Mouse (Mus musculus): ENCODE measurements at regions not wholly inside any gene's neighbourhood (a gene's known extent, or its start where the extent isn't known, plus 50 kb on each side); places are given as distances from the start of the nearest gene placed in this dataset.

- ATAC-seq (ENCODE audit: low read depth) (no peak), DNase-seq (ENCODE audit: low spot score) (no peak)
- Histone ChIP-seq H3K36me3 (ENCODE audit: control insufficient read depth, insufficient read depth, low read length) (no peaks in the 10 kb centered on the region), H3K4me3 (ENCODE audit: low read depth, low read length) (no peak overlapping the region), H3K27ac (replicated peaks; ENCODE audit: low read depth, low read length) (no peak overlapping the region), H3K4me2 (ENCODE audit: low read depth, low read length) (no peak overlapping the region), H3K4me1 (ENCODE audit: control insufficient read depth, insufficient read depth, low read length) (no peaks in the 10 kb centered on the region), H3K9ac (ENCODE audit: low read depth, low read length) (no peak overlapping the region), H3K27me3 (replicated peaks; ENCODE audit: control insufficient read depth, insufficient read depth, low read length) (no peaks in the 10 kb centered on the region), H3K9me3 (ENCODE audit: control insufficient read depth, low read length) (0 out of 2 replicates have a peak, but pooled peaks cover 4% of the 10 kb centered on the region)
- 95% methylated on average over 1 of the region's 1 CpGs for WGBS
These were observed 1352.0 kb upstream of the A1bg start for GRCm38 (mm10) chr15:62274818-62275217.

DNA sequence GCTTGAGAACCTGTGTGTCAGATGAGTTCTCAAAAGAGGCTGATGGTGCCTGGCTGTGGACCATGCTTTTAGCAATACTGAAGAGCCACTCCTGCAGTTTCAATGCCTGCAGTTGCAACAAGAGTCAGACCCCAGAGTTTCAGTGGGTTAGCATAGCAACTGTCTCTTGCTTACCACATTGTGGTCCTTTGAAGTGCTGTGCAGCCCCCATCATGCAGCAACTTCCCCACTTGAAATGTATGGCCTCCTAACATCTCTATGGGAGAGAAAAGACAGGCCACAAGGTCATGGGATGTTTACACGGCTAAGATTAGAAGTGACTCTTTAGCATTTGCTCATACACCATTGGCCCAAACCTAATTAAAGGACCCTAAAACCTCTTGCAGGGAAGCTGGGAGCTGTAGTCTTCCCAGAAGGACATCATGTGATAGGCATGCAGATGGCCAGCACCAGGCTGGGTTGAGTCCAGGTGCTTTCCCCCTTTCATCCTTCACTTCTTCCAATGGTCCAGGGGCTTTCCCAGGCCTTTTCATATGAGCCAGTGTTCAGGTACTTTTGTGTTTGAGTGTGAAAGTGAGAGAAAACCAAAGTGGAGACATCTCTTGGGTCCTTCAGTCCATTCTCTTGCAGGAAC, 1351.2 kb upstream of the A1bg start:
- 94% methylated on average over 1 of the region's 1 CpGs for WGBS
- no peak for ATAC-seq (ENCODE audit: low read depth)

GRCm38 (mm10) chr15:62272755-62273154, 1349.9 kb upstream of the A1bg start:
- 84% methylated on average over 2 of the region's 2 CpGs for WGBS
- no peak overlapping the region for H3K4me3 ChIP-seq (ENCODE audit: low read depth, low read length)
- no peaks in the 10 kb centered on the region for H3K4me1 ChIP-seq (ENCODE audit: control insufficient read depth, insufficient read depth, low read length)
- H3K36me3 ChIP-seq (ENCODE audit: control insufficient read depth, insufficient read depth, low read length), result no peaks in the 10 kb centered on the region
- H3K4me2 ChIP-seq (ENCODE audit: low read depth, low read length), result no peak overlapping the region
- ATAC-seq (ENCODE audit: low read depth) (no peak), DNase-seq (ENCODE audit: low spot score) (no peak)
- 0 out of 2 replicates have a peak, but pooled peaks cover 4% of the 10 kb centered on the region for H3K9me3 ChIP-seq (ENCODE audit: control insufficient read depth, low read length)
- no peak overlapping the region for H3K9ac ChIP-seq (ENCODE audit: low read depth, low read length)
- H3K27me3 ChIP-seq (replicated peaks; ENCODE audit: control insufficient read depth, insufficient read depth, low read length), result no peaks in the 10 kb centered on the region
- no peak overlapping the region for H3K27ac ChIP-seq (replicated peaks; ENCODE audit: low read depth, low read length)

More for the DNA sequence above, 1351.2 kb upstream of the A1bg start:
- no peaks in the 10 kb centered on the region for H3K27me3 ChIP-seq (replicated peaks; ENCODE audit: control insufficient read depth, insufficient read depth, low read length)
- no peaks in the 10 kb centered on the region for H3K4me1 ChIP-seq (ENCODE audit: control insufficient read depth, insufficient read depth, low read length)
- no peak for DNase-seq (ENCODE audit: low spot score)
- no peak overlapping the region for H3K27ac ChIP-seq (replicated peaks; ENCODE audit: low read depth, low read length)
- H3K36me3 ChIP-seq (ENCODE audit: control insufficient read depth, insufficient read depth, low read length), result no peaks in the 10 kb centered on the region
- no peak overlapping the region for H3K9ac ChIP-seq (ENCODE audit: low read depth, low read length)
- H3K4me3 ChIP-seq (ENCODE audit: low read depth, low read length), result no peak overlapping the region
- H3K9me3 ChIP-seq (ENCODE audit: control insufficient read depth, low read length), result 0 out of 2 replicates have a peak, but pooled peaks cover 4% of the 10 kb centered on the region
- no peak overlapping the region for H3K4me2 ChIP-seq (ENCODE audit: low read depth, low read length)

- no peaks in the 10 kb centered on the region for H3K27me3 ChIP-seq (replicated peaks; ENCODE audit: control insufficient read depth, insufficient read depth, low read length)
- H3K4me2 ChIP-seq (ENCODE audit: low read depth, low read length), result no peak overlapping the region
- no peaks in the 10 kb centered on the region for H3K36me3 ChIP-seq (ENCODE audit: control insufficient read depth, insufficient read depth, low read length)
- H3K9me3 ChIP-seq (ENCODE audit: control insufficient read depth, low read length), result 0 out of 2 replicates have a peak, but pooled peaks cover 4% of the 10 kb centered on the region
- DNase-seq (ENCODE audit: low spot score) (no peak), ATAC-seq (ENCODE audit: low read depth) (no peak)
- H3K27ac ChIP-seq (replicated peaks; ENCODE audit: low read depth, low read length), result no peak overlapping the region
- WGBS, result 92% methylated on average over 2 of the region's 2 CpGs
- H3K4me1 ChIP-seq (ENCODE audit: control insufficient read depth, insufficient read depth, low read length), result no peaks in the 10 kb centered on the region
- H3K9ac ChIP-seq (ENCODE audit: low read depth, low read length), result no peak overlapping the region
- no peak overlapping the region for H3K4me3 ChIP-seq (ENCODE audit: low read depth, low read length)
These were observed 1348.6 kb upstream of the A1bg start for GRCm38 (mm10) chr15:62271428-62271827.

GRCm38 (mm10) chr15:62268189-62268588, 1345.4 kb upstream of the A1bg start:
- H3K27me3 ChIP-seq (replicated peaks; ENCODE audit: control insufficient read depth, insufficient read depth, low read length), result no peaks in the 10 kb centered on the region
- DNase-seq (ENCODE audit: low spot score), result no peak
- no peaks in the 10 kb centered on the region for H3K36me3 ChIP-seq (ENCODE audit: control insufficient read depth, insufficient read depth, low read length)
- no peaks in the 10 kb centered on the region for H3K9me3 ChIP-seq (ENCODE audit: control insufficient read depth, low read length)
- ATAC-seq (ENCODE audit: low read depth), result no peak
- no peak overlapping the region for H3K9ac ChIP-seq (ENCODE audit: low read depth, low read length)
- no peak overlapping the region for H3K27ac ChIP-seq (replicated peaks; ENCODE audit: low read depth, low read length)
- no peak overlapping the region for H3K4me2 ChIP-seq (ENCODE audit: low read depth, low read length)
- no peak overlapping the region for H3K4me3 ChIP-seq (ENCODE audit: low read depth, low read length)
- H3K4me1 ChIP-seq (ENCODE audit: control insufficient read depth, insufficient read depth, low read length), result no peaks in the 10 kb centered on the region
- 75% methylated on average over 2 of the region's 2 CpGs for WGBS

GRCm38 (mm10) chr15:62267536-62267935, 1344.7 kb upstream of the A1bg start:
- Histone ChIP-seq H3K4me1 (ENCODE audit: control insufficient read depth, insufficient read depth, low read length) (no peaks in the 10 kb centered on the region), H3K9me3 (ENCODE audit: control insufficient read depth, low read length) (no peaks in the 10 kb centered on the region), H3K36me3 (ENCODE audit: control insufficient read depth, insufficient read depth, low read length) (no peaks in the 10 kb centered on the region), H3K27ac (replicated peaks; ENCODE audit: low read depth, low read length) (no peak overlapping the region), H3K9ac (ENCODE audit: low read depth, low read length) (no peak overlapping the region), H3K27me3 (replicated peaks; ENCODE audit: control insufficient read depth, insufficient read depth, low read length) (no peaks in the 10 kb centered on the region), H3K4me2 (ENCODE audit: low read depth, low read length) (no peak overlapping the region), H3K4me3 (ENCODE audit: low read depth, low read length) (no peak overlapping the region)
- no peak for DNase-seq (ENCODE audit: low spot score)
- WGBS, result 96% methylated on average over 6 of the region's 6 CpGs
- ATAC-seq (ENCODE audit: low read depth), result no peak

- DNase-seq (ENCODE audit: low spot score) (no peak), ATAC-seq (ENCODE audit: low read depth) (no peak)
- 90% methylated on average over 6 of the region's 6 CpGs for WGBS
- Histone ChIP-seq H3K4me2 (ENCODE audit: low read depth, low read length) (no peak overlapping the region), H3K36me3 (ENCODE audit: control insufficient read depth, insufficient read depth, low read length) (no peaks in the 10 kb centered on the region), H3K9ac (ENCODE audit: low read depth, low read length) (no peak overlapping the region), H3K27me3 (replicated peaks; ENCODE audit: control insufficient read depth, insufficient read depth, low read length) (no peaks in the 10 kb centered on the region), H3K4me1 (ENCODE audit: control insufficient read depth, insufficient read depth, low read length) (no peaks in the 10 kb centered on the region), H3K9me3 (ENCODE audit: control insufficient read depth, low read length) (no peaks in the 10 kb centered on the region), H3K4me3 (ENCODE audit: low read depth, low read length) (no peak overlapping the region), H3K27ac (replicated peaks; ENCODE audit: low read depth, low read length) (no peak overlapping the region)
These were observed 1343.2 kb upstream of the A1bg start for GRCm38 (mm10) chr15:62266025-62266424.

DNA sequence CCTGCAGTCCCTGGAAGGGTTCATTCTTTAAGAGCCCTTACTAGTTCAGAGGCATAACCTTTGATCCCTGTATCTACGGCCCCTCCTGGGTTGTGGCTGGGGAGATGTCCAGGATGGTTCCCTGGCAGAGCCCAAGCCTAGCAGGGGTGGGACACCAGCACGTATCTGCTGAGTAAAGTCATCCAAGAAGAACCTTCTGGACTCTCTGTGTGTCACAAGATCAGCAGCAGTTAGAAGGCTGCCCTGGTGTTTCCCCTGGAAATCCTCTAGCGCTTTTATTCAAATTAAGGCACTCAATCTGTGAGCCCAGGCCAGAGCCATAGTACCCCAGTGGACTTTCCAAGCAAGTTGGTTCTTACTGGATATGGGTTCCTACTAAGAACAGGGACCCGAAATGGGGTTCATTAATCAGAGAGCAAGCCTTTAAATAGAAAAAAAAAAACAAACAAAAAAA, 1342.7 kb upstream of the A1bg start:
- ATAC-seq (ENCODE audit: low read depth), result no peak
- H3K27me3 ChIP-seq (replicated peaks; ENCODE audit: control insufficient read depth, insufficient read depth, low read length), result no peaks in the 10 kb centered on the region
- H3K4me2 ChIP-seq (ENCODE audit: low read depth, low read length), result no peak overlapping the region
- H3K9ac ChIP-seq (ENCODE audit: low read depth, low read length), result no peak overlapping the region
- H3K27ac ChIP-seq (replicated peaks; ENCODE audit: low read depth, low read length), result no peak overlapping the region
- no peaks in the 10 kb centered on the region for H3K4me1 ChIP-seq (ENCODE audit: control insufficient read depth, insufficient read depth, low read length)
- no peak for DNase-seq (ENCODE audit: low spot score)
- WGBS, result 77% methylated on average over 4 of the region's 4 CpGs
- no peaks in the 10 kb centered on the region for H3K36me3 ChIP-seq (ENCODE audit: control insufficient read depth, insufficient read depth, low read length)
- no peaks in the 10 kb centered on the region for H3K9me3 ChIP-seq (ENCODE audit: control insufficient read depth, low read length)
- H3K4me3 ChIP-seq (ENCODE audit: low read depth, low read length), result no peak overlapping the region

GRCm38 (mm10) chr15:62264966-62265365, 1342.2 kb upstream of the A1bg start:
- Histone ChIP-seq H3K9me3 (ENCODE audit: control insufficient read depth, low read length) (no peaks in the 10 kb centered on the region), H3K27me3 (replicated peaks; ENCODE audit: control insufficient read depth, insufficient read depth, low read length) (no peaks in the 10 kb centered on the region), H3K4me3 (ENCODE audit: low read depth, low read length) (no peak overlapping the region), H3K9ac (ENCODE audit: low read depth, low read length) (no peak overlapping the region), H3K4me1 (ENCODE audit: control insufficient read depth, insufficient read depth, low read length) (no peaks in the 10 kb centered on the region), H3K27ac (replicated peaks; ENCODE audit: low read depth, low read length) (no peak overlapping the region), H3K36me3 (ENCODE audit: control insufficient read depth, insufficient read depth, low read length) (no peaks in the 10 kb centered on the region), H3K4me2 (ENCODE audit: low read depth, low read length) (no peak overlapping the region)
- WGBS, result 68% methylated on average over 1 of the region's 1 CpGs
- DNase-seq (ENCODE audit: low spot score) (no peak), ATAC-seq (ENCODE audit: low read depth) (no peak)
